Mouse (Mus musculus) ES-E14 (cell line): ENCODE results near the gene Nup93.

Experiments used
- CHD2 ChIP-seq: IDR thresholded peaks from 2 replicates; pipeline ENCODE4 v1.6.1; 2014; ENCODE audit warnings: mild to moderate bottlenecking, low read depth, low read length, inconsistent platforms
- HCFC1 ChIP-seq: IDR thresholded peaks from 2 replicates; pipeline ENCODE4 v1.6.1; 2012; ENCODE audit warnings: low read length, inconsistent platforms, borderline replicate concordance; ENCODE audit not compliant: insufficient read depth
- ZC3H11A ChIP-seq: IDR thresholded peaks from 2 replicates; pipeline ENCODE4 v1.6.1; 2012; ENCODE audit warnings: low read depth, mild to moderate bottlenecking, inconsistent platforms, low read length, borderline replicate concordance

- TF ChIP-seq ZC3H11A (no peak), CHD2 (no peak), HCFC1 (no peak)
These were observed 25.9 kb downstream of the Nup93 start for GRCm38 (mm10) chr8:94240240-94240751.
